Mouse (Mus musculus) natural killer cell, adult 2 months (primary cell): ENCODE results near the gene Pemt.
A peak's percentile ranks its signal among the peaks of the same experiment; 100 is the strongest.

ENCODE experiments used
- DNase-seq, 2 experiments: peaks; one replicate each; pipeline ENCODE4 v3.0.0; 2022; ENCODE audit warnings: low spot score in 2 of 2

Gene Pemt

DNA sequence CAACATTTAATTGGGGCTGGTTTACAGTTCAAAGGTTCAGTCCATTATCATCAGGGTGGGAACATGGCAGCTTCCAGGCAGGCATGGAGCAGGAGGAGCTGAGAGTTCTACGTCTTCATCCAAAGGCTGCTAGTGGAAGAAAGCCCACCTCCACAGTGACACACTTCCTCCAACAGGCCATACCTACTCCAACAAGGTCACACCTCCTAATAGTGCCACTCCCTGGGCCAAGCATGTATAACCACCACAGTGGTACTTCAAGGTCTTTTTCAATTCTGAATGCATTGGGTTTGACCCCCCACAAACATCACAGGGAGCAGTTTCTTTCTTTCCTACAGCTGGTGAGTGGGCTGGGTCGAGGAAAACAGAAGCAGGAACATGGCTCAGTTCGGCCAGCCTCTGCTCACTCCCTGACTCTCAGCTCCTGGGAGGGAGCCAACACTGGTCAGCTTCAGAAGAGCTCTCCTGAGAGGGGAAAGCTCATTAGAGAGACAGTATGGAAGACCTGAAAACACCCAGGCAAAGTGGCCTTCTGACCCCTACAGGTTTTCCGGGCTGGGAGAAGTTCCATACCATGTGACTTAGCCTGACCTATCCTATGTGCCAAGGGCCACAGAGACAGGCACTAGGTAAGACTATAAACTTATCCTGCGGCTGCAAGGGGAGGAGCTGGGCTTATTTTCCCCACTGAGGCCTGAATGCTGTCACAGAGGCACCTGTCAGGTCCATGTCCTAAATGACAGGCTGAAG, 44.9 kb downstream of the Pemt start:
- no peak for DNase-seq

DNA sequence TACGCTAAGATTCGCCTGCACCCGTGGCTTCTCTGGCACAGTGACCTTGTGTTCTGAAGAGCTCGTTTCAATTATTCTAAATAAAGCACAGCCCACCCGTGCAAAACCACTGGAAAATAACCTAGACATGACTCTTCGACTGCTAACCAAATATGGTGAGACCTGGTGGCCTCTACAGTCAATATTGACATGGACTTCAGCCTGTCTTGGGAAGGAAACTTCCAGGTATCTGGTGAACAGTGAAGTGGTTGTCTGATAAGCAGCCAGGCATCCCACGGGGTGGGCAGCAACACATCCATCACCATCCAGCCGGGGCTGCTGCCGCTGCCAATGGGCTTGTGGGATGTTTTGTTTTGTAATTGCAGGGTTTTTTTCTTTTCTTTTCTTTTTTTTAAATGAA, 52.0 kb downstream of the Pemt start:
- DNase-seq: no peak

DNA sequence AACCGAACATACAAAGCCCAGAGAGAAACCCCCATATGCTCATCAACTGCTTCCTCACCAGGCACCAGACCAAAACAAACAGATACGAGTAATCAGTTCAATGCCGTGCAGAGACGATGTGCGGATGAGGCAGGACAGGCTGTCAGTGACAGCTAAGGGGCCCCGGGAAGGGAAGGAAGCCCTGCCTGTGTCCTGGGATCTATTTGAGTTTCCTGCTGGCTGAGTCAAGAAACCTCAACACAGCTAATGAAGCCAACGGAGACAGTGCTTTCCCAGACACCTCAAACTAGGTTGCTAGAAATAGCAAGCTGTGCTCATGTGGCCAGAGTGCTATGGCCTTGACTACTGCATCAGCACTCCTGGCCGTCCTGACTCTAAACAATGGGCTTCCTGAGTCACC, 54.9 kb downstream of the Pemt start:
- no peak for DNase-seq

DNA sequence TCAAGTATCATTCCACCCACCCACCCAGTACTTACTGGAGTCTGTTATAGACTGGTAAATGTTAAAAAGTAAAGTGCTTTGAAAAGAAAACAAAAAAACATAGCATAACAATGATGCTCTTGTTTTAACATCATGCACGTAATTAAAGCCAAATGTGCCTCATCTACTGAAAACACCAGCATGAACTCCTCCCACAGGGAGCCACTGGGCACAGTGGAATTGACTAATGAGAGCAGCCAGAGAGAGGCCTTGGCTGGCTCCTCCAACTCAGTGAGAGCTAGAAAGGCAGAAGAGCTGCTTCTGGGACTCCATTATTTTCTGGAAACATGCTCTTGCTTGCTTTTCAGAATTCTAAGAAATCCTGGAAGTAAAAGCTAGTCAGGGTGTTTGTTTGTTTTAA, 56.9 kb downstream of the Pemt start:
- DNase-seq: no peak

DNA sequence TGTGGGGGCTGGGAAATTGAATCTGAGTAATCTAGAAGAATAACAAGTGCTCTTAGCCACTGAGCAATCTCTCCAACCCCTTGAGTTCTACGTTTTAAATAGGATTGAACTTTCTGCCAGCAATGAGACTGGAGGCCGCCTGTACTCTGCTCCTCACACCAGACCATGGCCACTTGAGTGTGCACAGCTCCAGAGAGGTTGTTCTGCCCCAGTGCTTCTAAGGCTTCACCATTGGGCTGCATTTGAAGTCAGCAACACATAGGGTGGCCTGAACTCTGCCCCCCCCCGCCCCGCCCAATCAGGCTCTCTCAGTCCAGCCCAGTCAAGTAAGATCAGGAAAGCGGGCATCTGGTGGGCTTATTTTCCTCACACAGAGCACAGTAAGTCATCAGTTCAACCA, 68.5 kb downstream of the Pemt start:
- no peak for DNase-seq

DNA sequence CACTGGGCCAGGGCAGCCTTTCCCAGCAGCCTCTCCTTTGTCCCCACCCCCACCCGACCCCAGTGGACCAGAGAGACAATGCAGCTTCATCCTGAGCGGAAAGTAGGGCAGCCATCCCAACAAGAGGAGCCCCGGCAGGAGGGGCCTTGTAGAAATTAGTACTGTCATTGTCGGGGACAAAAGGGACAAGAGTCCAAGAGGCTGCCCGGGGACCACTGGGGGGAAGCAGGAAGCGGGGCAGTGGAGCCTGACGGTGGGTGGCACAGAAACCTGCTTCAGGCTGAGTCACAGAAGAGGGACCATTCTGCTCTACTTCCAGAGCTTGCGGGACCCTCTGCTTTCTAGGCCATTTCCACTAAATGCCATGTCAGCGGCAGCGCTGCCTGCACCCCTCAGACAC, 71.0 kb downstream of the Pemt start:
- DNase-seq: no peak

DNA sequence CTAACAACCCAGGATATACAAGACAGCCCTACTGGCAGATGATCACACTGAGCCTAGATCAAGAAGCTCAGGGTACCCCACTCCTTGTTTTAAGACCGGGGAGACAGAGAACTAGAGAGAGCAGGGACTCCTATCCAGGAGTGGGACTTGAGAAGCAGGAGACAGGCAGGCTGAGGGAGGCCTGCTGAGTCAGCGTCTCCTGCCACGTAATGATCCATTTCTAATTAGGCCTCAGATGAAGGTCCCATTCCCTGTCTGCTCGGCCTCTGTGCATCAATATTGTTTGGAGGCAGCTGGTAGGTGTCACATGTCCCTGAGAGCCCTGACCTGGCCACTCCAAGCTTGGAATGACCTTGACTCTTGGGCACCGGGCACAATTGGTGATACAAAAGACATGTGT, 72.9 kb downstream of the Pemt start:
- no peak for DNase-seq

DNA sequence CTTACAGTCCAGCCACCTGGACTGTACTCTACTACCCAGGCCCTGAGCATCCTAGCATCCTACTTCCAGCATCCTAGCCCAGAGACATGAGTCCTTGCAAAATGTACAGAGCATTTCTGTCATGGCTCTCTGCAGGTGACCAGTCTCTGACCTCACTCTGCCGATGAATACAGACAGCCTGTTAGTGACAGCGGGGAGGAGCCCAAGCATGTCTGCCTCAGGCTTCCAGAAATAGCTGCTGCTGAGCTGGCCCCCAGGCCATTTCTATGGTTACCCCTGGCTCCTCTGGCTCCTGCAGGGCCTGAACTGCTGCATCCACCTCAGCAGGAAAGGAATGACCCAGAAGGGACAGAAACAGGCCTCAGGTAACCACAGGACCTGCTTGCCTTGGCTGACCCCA, 74.6 kb downstream of the Pemt start:
- no peak for DNase-seq

DNA sequence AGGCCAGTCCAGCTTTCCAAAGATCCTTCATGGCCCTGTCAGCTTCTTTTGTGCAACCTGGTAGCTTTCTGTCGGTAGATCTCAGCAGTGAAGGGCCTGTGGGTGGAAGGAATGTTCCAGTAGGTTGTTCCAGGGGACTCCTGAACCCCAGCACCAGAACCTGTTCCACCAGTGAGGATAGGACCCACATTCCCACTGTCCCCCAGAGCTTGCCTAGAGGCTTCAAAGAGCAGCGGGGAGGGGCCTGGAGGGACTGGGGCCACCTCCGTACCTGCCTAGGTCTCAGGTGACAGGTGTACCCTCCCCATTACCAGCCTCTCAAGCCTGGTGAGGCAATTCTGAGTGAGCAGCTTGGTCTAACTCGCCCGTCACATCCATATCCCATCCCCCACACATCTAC, 75.5 kb downstream of the Pemt start:
- no peak for DNase-seq

DNA sequence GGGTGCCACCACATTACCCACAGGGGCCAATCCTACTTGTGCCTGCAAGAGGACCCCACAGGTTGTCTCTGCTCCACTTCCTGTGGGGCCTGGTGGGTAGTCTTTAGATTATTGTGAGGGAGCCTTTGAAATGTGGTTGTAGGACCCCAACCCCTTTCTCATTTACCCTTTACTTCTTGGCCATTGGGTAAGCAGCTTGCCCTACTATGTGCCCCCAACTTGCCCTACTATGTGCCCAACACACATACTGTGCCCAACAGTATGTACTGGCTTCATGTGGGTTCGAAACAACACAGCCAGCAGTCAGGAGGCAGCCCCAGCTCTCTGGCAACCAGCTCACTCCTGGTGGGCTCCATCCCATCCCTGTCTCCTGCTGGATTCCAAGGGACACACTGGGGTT, 78.5 kb downstream of the Pemt start:
- no peak for DNase-seq

DNA sequence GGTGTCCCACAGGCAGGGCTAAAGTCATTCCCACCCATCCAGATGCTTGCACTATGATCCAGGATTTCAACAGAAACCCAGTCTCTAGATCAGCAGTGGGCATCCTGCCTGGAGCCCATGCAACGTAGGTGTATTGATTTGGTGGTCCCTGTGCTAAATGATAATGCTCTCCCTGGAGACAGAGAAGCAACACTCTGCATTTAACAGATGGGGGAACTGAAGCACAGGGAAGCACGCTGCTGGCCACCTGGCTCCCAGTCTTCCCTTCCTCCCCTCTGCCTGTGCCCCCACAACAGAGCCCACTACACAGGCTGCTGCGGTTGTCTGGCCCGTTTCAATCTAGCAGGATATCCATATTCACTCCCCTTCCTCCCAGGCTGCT, 80.2 kb downstream of the Pemt start:
- DNase-seq: no peak

DNA sequence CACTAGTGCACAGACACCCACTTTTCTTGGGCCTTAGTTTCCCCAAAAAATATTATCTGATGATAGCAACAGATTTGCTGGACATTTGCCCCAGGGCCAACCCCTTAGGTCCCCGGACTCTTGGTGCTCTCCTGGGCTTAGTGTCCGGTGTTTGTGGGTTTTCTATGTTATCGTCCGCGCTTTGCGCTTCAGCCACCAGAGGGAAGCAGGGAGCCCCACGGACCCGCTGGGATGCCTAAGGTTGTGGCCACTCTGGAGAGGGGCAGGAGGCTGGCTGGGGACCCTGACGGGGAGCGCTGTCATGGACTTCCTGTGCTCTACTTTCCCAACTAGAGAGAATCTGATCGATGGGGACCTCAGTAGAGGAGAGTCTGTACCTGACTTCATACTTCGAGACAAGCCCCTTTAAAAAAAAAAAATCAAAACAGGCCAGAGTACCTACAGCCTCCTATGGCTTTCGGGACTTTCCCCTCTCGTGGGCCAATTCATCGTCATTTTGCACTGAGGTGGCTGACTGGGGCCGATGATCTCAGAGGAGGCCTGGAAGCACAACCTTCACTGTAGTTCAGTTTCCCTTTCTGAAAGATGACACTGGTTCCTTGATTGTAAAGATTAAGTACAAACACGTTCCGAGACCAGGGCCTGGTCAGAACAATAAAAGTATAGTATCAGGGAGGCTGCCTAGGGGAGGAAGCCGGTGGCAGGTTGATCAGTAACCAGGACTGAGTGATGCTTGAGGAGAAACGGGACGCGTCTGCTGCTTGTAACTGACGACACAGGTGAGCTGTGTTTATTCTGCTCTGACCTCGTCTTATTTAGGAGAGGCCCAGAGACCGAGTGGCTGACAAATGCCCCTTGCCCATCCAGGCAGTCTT, 80.8 kb downstream of the Pemt start:
- peak; percentile 77 to 78 for DNase-seq

DNA sequence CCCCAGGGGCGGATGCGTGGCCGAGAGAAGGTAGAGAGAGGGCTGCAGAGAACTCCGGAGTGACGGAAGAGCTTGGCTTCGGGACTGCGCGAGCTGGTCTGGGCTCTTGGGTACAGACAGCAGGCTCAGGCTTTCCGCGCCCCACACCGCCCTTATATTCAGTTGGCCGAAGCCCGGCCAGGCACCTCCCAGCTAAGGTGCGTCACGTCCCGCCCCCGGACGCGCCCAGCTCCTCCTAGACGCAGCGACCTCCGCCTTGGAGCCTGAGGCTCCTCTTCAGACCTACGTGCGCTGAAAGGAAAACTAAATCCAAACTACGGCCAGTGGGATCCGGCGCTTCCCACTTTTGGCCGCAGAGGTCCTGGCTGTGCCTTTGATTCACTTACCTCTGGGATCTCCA, 81.5 kb downstream of the Pemt start, which contains the start of gene Rasd1:
Gene Rasd1, minus strand, starts transcription at position 127 of the 400 bp plus-strand sequence.
- peak; percentile 75 to 77 for DNase-seq

DNA sequence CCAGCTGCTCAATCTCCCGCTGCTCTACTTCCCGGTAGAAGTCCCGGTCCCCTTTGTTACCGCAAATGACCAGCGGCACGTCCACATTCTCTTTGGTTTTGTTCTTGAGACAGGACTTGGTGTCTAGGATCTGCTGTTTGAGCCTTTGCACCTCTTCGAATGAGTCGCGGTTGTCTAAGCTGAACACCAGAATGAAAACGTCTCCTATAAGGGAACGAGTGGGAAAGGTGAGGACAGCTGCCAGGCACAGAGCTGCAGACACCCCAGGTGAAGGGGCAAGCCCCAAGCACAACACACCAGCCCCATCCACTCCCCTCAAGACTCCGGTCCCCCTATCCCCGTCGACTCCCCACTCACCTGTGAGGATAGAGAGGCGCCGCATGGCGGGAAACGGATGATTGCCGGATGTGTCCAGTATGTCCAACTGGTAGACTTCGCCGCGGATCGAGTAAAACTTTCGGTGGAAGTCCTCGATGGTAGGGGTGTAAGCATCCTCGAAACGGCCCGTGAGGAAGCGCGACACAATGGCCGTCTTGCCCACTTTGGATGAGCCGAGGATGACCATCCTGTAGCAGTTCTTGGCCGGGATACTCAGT, 82.0 kb downstream of the Pemt start:
- DNase-seq: peak; percentile 13 to 21

DNA sequence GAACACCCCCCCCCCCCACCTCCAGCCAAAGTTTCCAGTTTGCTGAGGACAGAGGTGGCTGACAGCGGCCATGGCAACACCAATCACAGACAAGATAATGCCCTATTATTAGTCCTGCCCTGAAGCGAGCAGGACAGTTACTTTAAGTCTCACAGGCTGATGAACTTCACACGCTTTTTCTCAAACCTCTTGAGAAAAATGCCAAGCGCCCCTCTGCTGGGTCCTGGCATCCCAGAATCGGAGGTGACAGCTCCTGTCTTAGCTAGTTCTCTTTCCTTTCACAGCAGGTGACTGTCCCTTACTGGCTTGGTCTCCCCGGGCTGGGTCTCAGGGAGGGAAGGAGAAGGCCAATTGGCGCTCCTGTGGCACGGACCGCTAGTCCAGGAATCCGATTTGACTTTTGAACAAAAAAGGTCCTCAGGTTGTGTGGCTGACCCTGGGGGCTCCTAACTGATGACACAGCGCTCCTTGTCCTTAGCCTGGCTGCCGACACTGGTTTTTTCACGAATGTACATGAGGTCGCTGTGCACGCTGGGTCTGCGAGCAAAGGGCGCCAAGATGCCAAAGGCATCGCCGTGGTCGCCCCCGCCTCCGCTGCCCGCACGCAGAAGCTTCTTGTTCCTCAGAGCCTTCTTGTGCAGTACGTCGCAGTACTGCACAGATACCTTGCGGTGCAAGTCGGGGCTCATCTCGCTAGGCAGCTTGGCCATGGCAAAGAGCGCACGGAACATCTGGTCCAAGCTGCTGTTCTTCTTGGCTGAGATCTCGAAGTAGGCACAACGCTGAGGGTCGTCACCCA, 82.7 kb downstream of the Pemt start:
- DNase-seq: no peak

DNA sequence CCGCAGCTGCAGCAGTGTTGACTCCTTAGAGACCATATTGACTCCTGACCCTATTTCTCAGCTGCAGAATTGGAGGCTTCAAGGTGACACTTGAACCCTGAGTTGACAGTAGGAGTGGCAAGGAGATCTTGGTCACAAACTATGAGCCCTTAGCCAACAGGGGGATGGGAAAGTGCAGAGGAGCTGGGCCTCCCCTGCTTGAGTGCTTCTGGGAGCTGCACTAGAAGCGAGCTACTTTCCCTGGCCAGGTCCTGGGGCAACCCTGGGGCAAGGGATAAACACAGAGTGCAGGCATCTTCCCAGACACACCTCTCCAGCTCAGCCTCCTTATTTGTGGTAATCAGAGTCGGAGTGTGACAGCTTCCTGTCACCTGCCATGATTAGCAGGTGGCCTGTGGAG, 83.7 kb downstream of the Pemt start:
- DNase-seq: no peak

DNA sequence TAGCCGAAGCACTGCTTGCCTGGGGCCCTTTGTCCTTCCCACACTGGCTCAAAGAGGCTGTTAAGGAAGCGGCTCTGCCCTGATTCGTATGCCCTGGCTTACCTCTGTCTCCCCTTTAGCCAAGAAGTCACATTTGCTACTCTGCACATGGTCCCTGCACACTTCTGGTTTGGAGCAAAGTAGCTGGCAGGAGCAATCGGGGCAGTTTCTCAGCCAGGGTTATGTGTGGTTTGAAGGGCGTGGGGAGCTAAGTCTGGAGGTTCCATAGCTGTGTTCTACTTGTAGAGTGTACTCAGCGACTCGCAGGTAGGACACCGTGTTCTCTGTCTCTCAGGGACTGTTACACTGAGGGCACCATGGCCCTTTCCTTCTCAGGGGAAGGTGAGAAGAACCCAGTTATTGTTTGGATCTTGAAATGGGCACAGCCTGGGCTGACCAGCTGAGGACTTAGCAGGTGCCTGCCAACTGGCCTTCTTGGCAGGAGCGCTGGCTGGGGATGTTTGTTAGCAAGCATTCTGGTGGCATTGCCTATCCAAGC, 84.9 kb downstream of the Pemt start:
- DNase-seq: no peak

DNA sequence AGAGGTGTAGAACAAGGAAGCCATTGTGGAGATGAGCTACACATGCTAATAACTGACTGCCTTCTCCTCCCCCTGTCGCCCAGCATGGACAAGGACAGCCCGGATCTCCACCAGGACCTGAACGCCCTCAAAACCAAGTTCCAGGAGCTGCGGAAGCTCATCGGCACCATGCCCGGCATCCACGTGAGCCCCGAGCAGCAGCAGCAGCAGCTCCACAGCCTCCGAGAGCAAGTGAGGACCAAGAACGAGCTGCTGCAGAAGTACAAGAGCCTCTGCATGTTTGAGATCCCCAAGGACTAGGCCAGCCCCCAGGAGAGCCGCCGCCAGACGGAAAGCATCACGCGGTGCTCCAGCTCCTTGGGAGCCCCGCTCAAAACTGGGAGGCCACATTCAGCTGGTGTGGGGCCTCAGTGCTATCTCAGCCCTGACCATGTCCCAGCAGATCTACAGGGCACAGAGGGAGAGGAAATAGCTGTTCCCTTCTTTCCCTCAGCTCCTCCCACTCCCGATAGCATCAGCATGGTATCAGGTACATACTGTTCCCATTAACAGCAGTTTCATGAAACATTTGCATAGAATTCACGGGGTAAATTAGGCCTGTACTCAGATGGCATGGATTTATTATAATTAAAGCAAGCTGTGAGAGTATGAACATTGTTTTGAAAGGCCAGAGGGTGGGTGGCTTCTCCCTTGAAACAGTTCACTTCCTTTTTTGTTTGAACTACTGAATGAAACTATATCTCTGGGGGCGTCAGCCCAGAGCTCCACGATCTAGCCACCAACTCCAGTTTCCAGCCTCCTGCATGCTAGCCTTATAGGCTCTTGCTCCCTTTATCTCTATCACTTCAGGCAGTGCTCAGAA, 85.6 kb downstream of the Pemt start:
- no peak for DNase-seq

DNA sequence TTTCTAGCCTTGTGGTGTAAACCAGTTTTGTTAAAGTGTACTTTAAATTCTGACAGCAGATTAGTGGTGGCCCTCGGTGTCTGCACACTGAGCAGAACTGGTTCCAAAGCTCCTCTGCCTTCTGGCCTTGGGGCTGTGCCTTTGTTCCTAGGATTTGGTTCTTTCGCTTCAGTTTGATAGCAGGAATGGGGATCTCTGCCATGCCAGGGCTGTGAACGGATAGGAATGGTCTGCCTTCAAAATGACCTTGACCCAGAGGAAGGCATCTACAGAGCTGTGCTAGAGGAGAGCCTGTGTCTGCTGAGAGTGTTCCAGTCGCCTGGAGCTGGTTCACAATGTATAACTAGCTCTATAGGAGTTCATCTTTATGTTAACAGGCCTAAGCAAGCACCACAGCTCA, 86.8 kb downstream of the Pemt start:
- no peak for DNase-seq

DNA sequence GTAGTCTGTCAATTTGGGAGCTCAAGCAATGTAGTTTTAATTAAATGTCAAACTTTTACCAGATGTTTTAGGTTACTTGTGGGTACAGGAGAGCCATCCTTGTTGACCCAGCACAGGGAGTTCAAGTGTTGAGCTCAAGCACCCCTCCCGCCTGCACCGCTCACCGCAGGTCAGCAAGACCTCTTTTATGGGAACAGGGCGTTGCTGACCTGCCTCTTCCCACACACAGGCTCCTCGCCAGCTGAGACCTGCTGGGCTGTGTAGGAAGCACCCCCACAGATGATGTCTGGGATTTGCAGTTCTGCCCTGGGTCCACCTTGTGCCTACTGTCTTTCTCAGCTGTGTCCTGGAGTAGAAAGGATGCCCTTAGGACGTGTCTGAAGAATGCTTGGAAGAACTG, 89.5 kb downstream of the Pemt start:
- DNase-seq: no peak

DNA sequence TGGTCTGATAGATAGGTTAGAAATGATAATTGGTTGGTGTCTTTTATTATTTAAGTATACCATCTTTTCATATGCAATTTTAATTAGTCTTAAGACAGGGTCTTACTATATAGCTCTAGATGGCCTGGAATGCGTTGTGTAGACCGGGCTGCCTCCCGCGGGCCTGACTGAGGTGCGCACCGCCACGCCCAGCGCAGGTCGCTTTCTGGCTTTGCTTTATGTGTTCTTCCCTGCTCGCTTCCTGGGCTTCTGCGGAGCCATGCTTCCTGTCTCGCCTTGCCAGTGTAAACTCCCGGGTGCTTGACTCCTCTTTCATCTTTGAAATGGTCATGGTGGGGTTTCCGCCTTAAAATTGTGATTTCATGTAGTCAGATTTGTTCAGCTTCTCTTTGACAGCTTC, 93.4 kb downstream of the Pemt start:
- DNase-seq: no peak
